Comparison of ENCODE assay signal across 18 mouse cellular contexts in the genomic region with DNA sequence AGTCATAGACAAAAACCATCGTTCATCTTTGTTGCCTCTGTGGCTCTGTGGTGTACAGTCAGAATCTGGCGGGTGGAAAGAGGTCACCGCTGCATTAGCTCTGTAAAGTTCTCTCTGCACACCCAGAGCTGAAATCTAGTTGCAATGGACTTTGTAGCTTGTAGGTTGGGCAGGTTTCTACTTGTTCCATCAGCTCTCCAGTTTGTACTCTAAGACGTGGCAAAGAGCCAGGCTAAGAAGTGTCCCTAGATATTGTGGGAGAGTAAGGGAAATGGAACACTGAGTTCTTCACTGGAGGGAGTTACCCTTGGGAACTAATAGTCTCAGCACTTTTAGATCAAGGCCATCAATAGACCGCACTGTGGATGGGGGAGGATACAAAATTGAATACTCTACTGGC.
DNase-seq lines count a peak whose midpoint lies in the region; ATAC-seq and TF ChIP-seq lines count a peak whose summit lies in the region.
"Had no signal": no experiment of that assay in that cellular context is flagged by ENCODE, and none has a peak within 500 bp of the region (broad histone marks: within the 10 kb centered on the region; RNA-seq: fewer than 3 reads in every experiment).

No protein-coding gene starts in this region.

- no peaks in the 10 kb centered on the region for H3K4me1 ChIP-seq in lung, postnatal 0 days (ENCODE audit: insufficient read depth, low read depth, low read length)
- H3K4me1 ChIP-seq in stomach, postnatal 0 days (replicated peaks; ENCODE audit: control insufficient read depth, insufficient read depth), result no peaks in the 10 kb centered on the region
- H3K4me1 ChIP-seq: liver, embryonic 15.5 days; midbrain, embryonic 12.5 days; neural tube, embryonic 13.5 days had no signal

- H3K9me3 ChIP-seq in lung, postnatal 0 days (ENCODE audit: low read length), result no peaks in the 10 kb centered on the region
- no peaks in the 10 kb centered on the region for H3K9me3 ChIP-seq in stomach, postnatal 0 days (ENCODE audit: control insufficient read depth, low read length)
- H3K9me3 ChIP-seq: liver, embryonic 15.5 days had no signal

- TF ChIP-seq CTCF in lung, postnatal 0 days (IDR thresholded peaks at IDR 0.05), result no peak
- no peak for TF ChIP-seq CTCF in stomach, postnatal 0 days (IDR thresholded peaks at IDR 0.05; ENCODE audit: low read depth)

- H3K27ac ChIP-seq in lung, postnatal 0 days (ENCODE audit: low read length), result no peak overlapping the region
- H3K27ac ChIP-seq in stomach, postnatal 0 days (replicated peaks), result no peak overlapping the region
- H3K27ac ChIP-seq: gastrocnemius, adult 2 months; liver, embryonic 15.5 days; macrophage; midbrain, embryonic 12.5 days; neural tube, embryonic 13.5 days had no signal

- no peaks in the 10 kb centered on the region for H3K36me3 ChIP-seq in lung, postnatal 0 days (ENCODE audit: insufficient read depth, low read length)
- no peaks in the 10 kb centered on the region for H3K36me3 ChIP-seq in stomach, postnatal 0 days (ENCODE audit: control insufficient read depth, insufficient read depth, low read length)
- H3K36me3 ChIP-seq: liver, embryonic 15.5 days; midbrain, embryonic 12.5 days; neural tube, embryonic 13.5 days had no signal

- DNase-seq in gastrocnemius, adult 18-20 months (ENCODE audit: low spot score), result peak; percentile 63
- DNase-seq in gastrocnemius, postnatal 4 days (ENCODE audit: low spot score in 2 of 2), result no peak
- peak; percentile 17 for DNase-seq in lung, postnatal 14 days
- DNase-seq in lung, postnatal 0 days (ENCODE audit: low spot score), result no peak
- peak; percentile 90 for DNase-seq in fat pad, adult 2 months (ENCODE audit: extremely low read depth, low read depth, low spot score)
- DNase-seq in stomach, postnatal 0 days (ENCODE audit: low spot score), result no peak
- DNase-seq in right cerebral cortex, adult 18-20 months, result no peak
- no peak for DNase-seq in embryo, embryonic 10.5 days (ENCODE audit: low spot score)
- DNase-seq: cerebellum, adult 2 months; gastrocnemius, adult 2 months; layer of hippocampus, adult 9-11 months had no signal

- no peak overlapping the region for H3K9ac ChIP-seq in lung, postnatal 0 days (replicated peaks; ENCODE audit: low read depth)
- no peak overlapping the region for H3K9ac ChIP-seq in stomach, postnatal 0 days (ENCODE audit: low read length)
- H3K9ac ChIP-seq: liver, embryonic 15.5 days; midbrain, embryonic 12.5 days; neural tube, embryonic 13.5 days had no signal

- WGBS in lung, postnatal 0 days, result 77% methylated on average over 5 of the region's 5 CpGs
- 78% methylated on average over 5 of the region's 5 CpGs for WGBS in stomach, postnatal 0 days

- H3K4me2 ChIP-seq in lung, postnatal 0 days (replicated peaks; ENCODE audit: low read depth, low read length), result no peak overlapping the region
- H3K4me2 ChIP-seq in stomach, postnatal 0 days (replicated peaks; ENCODE audit: low read depth), result no peak overlapping the region
- H3K4me2 ChIP-seq: liver, embryonic 15.5 days; midbrain, embryonic 12.5 days; neural tube, embryonic 13.5 days had no signal

- no peak overlapping the region for H3K4me3 ChIP-seq in lung, postnatal 0 days (ENCODE audit: low read depth, low read length)
- H3K4me3 ChIP-seq in stomach, postnatal 0 days (ENCODE audit: low read depth, low read length), result no peak overlapping the region
- H3K4me3 ChIP-seq: erythroblast, embryonic 14.5 days; gastrocnemius, adult 2 months; liver, embryonic 15.5 days; midbrain, embryonic 12.5 days; neural tube, embryonic 13.5 days had no signal

- no peaks in the 10 kb centered on the region for H3K27me3 ChIP-seq in lung, postnatal 0 days (replicated peaks; ENCODE audit: insufficient read depth, low read length)
- no peaks in the 10 kb centered on the region for H3K27me3 ChIP-seq in stomach, postnatal 0 days (ENCODE audit: control insufficient read depth, insufficient read depth, low read length)
- H3K27me3 ChIP-seq: liver, embryonic 15.5 days; midbrain, embryonic 12.5 days; neural tube, embryonic 13.5 days had no signal

- TF ChIP-seq EP300 in lung, postnatal 0 days (IDR thresholded peaks at IDR 0.05), result no peak
- TF ChIP-seq EP300 in stomach, postnatal 0 days (optimal IDR thresholded peaks at IDR 0.05), result no peak

- ATAC-seq in lung, postnatal 0 days, result no peak
- peak; percentile 15; the same call in 1 of the 2 replicates for ATAC-seq in stomach, postnatal 0 days (ENCODE audit: low FRiP score, low TSS enrichment)
- ATAC-seq: forebrain, embryonic 16.5 days; inflammation-experienced regulatory T-cells, adult 6 months had no signal

Comparison
In these comparisons a context has a peak if more than half of its experiments do, and no peak if none do; other contexts are left out.
1. DNase-seq: peak in gastrocnemius, adult 18-20 months (single experiment), lung, postnatal 14 days (single experiment) and fat pad, adult 2 months (single experiment); none in gastrocnemius, postnatal 4 days (0 of 2), lung, postnatal 0 days (single experiment), stomach, postnatal 0 days (single experiment), right cerebral cortex, adult 18-20 months (single experiment) and embryo, embryonic 10.5 days (single experiment).